Mouse (Mus musculus): ENCODE data around the gene Plekhh2.

- TF ChIP-seq CTCF (IDR thresholded peaks at IDR 0.05; ENCODE audit: low read depth) (no peak), EP300 (IDR thresholded peaks at IDR 0.05; ENCODE audit: low read depth) (no peak)
Measured at GRCm38 (mm10) chr17:84530202-84530796, 18.6 kb downstream of the Plekhh2 start.
